Mouse (Mus musculus) small intestine, adult 2 months (tissue): ENCODE measurements at regions not wholly inside any gene's neighbourhood (a gene's known extent, or its start where the extent isn't known, plus 50 kb on each side); places are given as distances from the start of the nearest gene placed in this dataset.

Experiments used
- H3K27ac ChIP-seq: fragments of 200-500 bp; 2 replicates; pipeline ENCODE4 v1.5.1; 2012; ENCODE audit warnings: low read depth, low read length, control low read depth, inconsistent platforms; ENCODE audit not compliant: insufficient read depth
- H3K27me3 ChIP-seq: fragments of 200-500 bp; 2 replicates; pipeline ENCODE4 v1.6.1; 2012; ENCODE audit warnings: mild to moderate bottlenecking, moderate library complexity, low read length, inconsistent platforms; ENCODE audit not compliant: control insufficient read depth, insufficient read depth
- H3K36me3 ChIP-seq: fragments of 200-500 bp; 2 replicates; pipeline ENCODE4 v1.6.1; 2012; ENCODE audit warnings: mild to moderate bottlenecking, low read length, control low read depth, inconsistent platforms; ENCODE audit not compliant: control insufficient read depth, insufficient read depth
- H3K4me1 ChIP-seq: fragments of 200-500 bp; 2 replicates; pipeline ENCODE4 v1.6.1; 2012; ENCODE audit warnings: low read length, inconsistent platforms, mixed read lengths; ENCODE audit not compliant: control insufficient read depth, insufficient read depth, insufficient read length
- H3K4me3 ChIP-seq: fragments of 200-500 bp; 2 replicates; pipeline ENCODE4 v1.5.1; 2012; ENCODE audit warnings: low read depth, mild to moderate bottlenecking, control low read depth, inconsistent platforms, low read length, moderate library complexity
- CTCF ChIP-seq: fragments of 200-500 bp; IDR thresholded peaks from 2 replicates; pipeline ENCODE4 v1.5.1; 2012; ENCODE audit warnings: low read depth, mild to moderate bottlenecking, control low read depth, inconsistent platforms, low read length, moderate library complexity, mixed read lengths; ENCODE audit not compliant: insufficient replicate concordance, insufficient read length; ENCODE audit errors: extremely low read depth
- POLR2A ChIP-seq: fragments of 200-500 bp; IDR thresholded peaks from 2 replicates; pipeline ENCODE4 v1.6.1; 2012; ENCODE audit warnings: low read depth, mild to moderate bottlenecking, control low read depth, inconsistent platforms, low read length, moderate library complexity
- WGBS: fragments of 180-500 bp; shearing (Covaris S2); methylation state at CpG from one replicate; pipeline ENCODE4 v1.1.7; 2018; 5-methylcytosine and 5-hydroxymethylcytosine counted together

GRCm38 (mm10) chr13:60286525-60287224 is 109.5 kb upstream of the Gas1 start:
- H3K4me1 ChIP-seq, result no peaks in the 10 kb centered on the region
- no peaks in the 10 kb centered on the region for H3K36me3 ChIP-seq
- TF ChIP-seq POLR2A, result no peak
- TF ChIP-seq CTCF, result no peak
- 35% methylated on average over 11 of the region's 11 CpGs for WGBS
- no peak overlapping the region; the same call in 1 of the 2 replicates for H3K27ac ChIP-seq
- no peak overlapping the region for H3K4me3 ChIP-seq
- H3K27me3 ChIP-seq, result no peaks in the 10 kb centered on the region

- 80% methylated on average over 3 of the region's 3 CpGs for WGBS
- Histone ChIP-seq H3K4me1 (no peaks in the 10 kb centered on the region), H3K4me3 (no peak overlapping the region), H3K27ac (no peak overlapping the region), H3K27me3 (no peaks in the 10 kb centered on the region), H3K36me3 (no peaks in the 10 kb centered on the region)
- no peak for TF ChIP-seq CTCF
- no peak for TF ChIP-seq POLR2A
Observed at GRCm38 (mm10) chr13:60289650-60290049, 112.5 kb upstream of the Gas1 start.

- WGBS, result 83% methylated on average over 4 of the region's 4 CpGs
- Histone ChIP-seq H3K4me3 (no peak overlapping the region), H3K4me1 (no peaks in the 10 kb centered on the region), H3K36me3 (no peaks in the 10 kb centered on the region), H3K27me3 (no peaks in the 10 kb centered on the region), H3K27ac (no peak overlapping the region)
- no peak for TF ChIP-seq POLR2A
- no peak for TF ChIP-seq CTCF
Observed at GRCm38 (mm10) chr13:60290820-60291219, 113.7 kb upstream of the Gas1 start.

GRCm38 (mm10) chr13:60291344-60291743 is 114.2 kb upstream of the Gas1 start:
- no peak overlapping the region for H3K4me3 ChIP-seq
- TF ChIP-seq POLR2A, result no peak
- no peak for TF ChIP-seq CTCF
- H3K4me1 ChIP-seq, result no peaks in the 10 kb centered on the region
- H3K36me3 ChIP-seq, result no peaks in the 10 kb centered on the region
- 87% methylated on average over 3 of the region's 3 CpGs for WGBS
- H3K27me3 ChIP-seq, result no peaks in the 10 kb centered on the region
- H3K27ac ChIP-seq, result no peak overlapping the region

GRCm38 (mm10) chr13:60296201-60296895 is 119.2 kb upstream of the Gas1 start:
- TF ChIP-seq CTCF (no peak), POLR2A (no peak)
- H3K36me3 ChIP-seq, result no peaks in the 10 kb centered on the region
- no peaks in the 10 kb centered on the region for H3K4me1 ChIP-seq
- no peak overlapping the region for H3K4me3 ChIP-seq
- no peaks in the 10 kb centered on the region for H3K27me3 ChIP-seq
- no peak overlapping the region for H3K27ac ChIP-seq
- 52% methylated on average over 13 of the region's 13 CpGs for WGBS

GRCm38 (mm10) chr13:60296896-60297275 is 119.7 kb upstream of the Gas1 start:
- 84% methylated on average over 6 of the region's 6 CpGs for WGBS
- Histone ChIP-seq H3K4me3 (no peak overlapping the region), H3K4me1 (no peaks in the 10 kb centered on the region), H3K36me3 (no peaks in the 10 kb centered on the region), H3K27me3 (no peaks in the 10 kb centered on the region), H3K27ac (no peak overlapping the region)
- TF ChIP-seq POLR2A (no peak), CTCF (no peak)

- H3K4me3 ChIP-seq, result no peak overlapping the region
- H3K27me3 ChIP-seq, result no peaks in the 10 kb centered on the region
- no peaks in the 10 kb centered on the region for H3K4me1 ChIP-seq
- H3K27ac ChIP-seq, result no peak overlapping the region
- TF ChIP-seq CTCF, result no peak
- TF ChIP-seq POLR2A, result no peak
- H3K36me3 ChIP-seq, result no peaks in the 10 kb centered on the region
- 68% methylated on average over 2 of the region's 2 CpGs for WGBS
Observed at GRCm38 (mm10) chr13:60298575-60298974, 121.4 kb upstream of the Gas1 start.

- 79% methylated on average over 5 of the region's 5 CpGs for WGBS
- Histone ChIP-seq H3K4me3 (no peak overlapping the region), H3K27me3 (no peaks in the 10 kb centered on the region), H3K4me1 (no peaks in the 10 kb centered on the region), H3K27ac (no peak overlapping the region), H3K36me3 (no peaks in the 10 kb centered on the region)
- no peak for TF ChIP-seq CTCF
- no peak for TF ChIP-seq POLR2A
Observed at GRCm38 (mm10) chr13:60299076-60299475, 121.9 kb upstream of the Gas1 start.
